Mouse (Mus musculus): ENCODE measurements around the gene Trpv2. TPM values are rescaled to one million over a fixed set of nuclear protein-coding genes. Genes with fewer than 3 reads are reported as not detected.

Gene Trpv2
- total RNA-seq, 4 experiments from 2014 or later = 14.5 to 15.9 (median 15.1) TPM

GRCm38 (mm10) chr11:62603312-62604056, 29.2 kb downstream of the Trpv2 start:
- DNase-seq (ENCODE audit: low spot score in 2 of 2) = no peak

GRCm38 (mm10) chr11:62604123-62604706, 29.9 kb downstream of the Trpv2 start:
- DNase-seq (ENCODE audit: low spot score in 2 of 2) = no peak

- DNase-seq (ENCODE audit: low spot score in 2 of 2) = no peak
Observed at GRCm38 (mm10) chr11:62604886-62605618, 30.8 kb downstream of the Trpv2 start.

GRCm38 (mm10) chr11:62605619-62606298, 31.5 kb downstream of the Trpv2 start:
- no peak for DNase-seq (ENCODE audit: low spot score in 2 of 2)

GRCm38 (mm10) chr11:62606299-62607169, 32.2 kb downstream of the Trpv2 start:
- DNase-seq (ENCODE audit: low spot score in 2 of 2) = no peak

DNA sequence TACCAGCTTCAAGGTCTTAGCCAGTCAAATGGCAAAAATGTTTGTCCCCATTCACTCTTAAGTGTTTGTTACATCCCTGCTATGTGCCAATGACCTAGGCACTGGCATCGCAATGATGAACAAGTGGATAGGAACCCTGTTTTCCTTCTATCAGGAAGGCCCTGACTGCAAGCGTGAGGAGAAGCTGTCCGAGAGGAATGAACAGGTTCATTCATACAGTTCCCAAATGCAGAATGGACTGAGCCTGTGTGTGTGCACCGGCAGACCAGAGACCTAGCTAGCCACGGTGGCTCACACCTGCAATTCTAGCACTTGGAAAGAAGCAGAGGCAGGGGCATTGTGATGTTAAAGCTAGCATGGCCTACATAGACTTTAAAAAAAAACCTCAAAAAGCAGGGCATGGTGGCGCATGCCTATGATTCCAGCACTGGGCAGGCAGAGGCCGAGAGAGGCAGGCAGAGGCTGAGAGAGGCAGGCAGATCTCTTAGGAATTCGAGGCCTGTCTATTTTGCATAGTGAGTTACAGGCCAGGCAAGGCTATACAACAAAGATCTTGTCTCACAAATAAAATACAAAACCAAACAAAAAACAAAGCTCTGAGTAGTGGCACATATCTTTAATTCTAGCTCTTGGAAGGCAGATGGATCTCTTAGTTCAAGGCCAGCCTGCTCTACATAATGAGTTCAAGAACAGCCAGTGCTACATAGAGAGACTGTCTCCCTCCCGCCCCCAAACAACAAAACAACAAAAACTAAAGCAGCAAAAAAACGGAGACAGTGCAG, 33.1 kb downstream of the Trpv2 start:
- no peak for DNase-seq (ENCODE audit: low spot score in 2 of 2)

DNA sequence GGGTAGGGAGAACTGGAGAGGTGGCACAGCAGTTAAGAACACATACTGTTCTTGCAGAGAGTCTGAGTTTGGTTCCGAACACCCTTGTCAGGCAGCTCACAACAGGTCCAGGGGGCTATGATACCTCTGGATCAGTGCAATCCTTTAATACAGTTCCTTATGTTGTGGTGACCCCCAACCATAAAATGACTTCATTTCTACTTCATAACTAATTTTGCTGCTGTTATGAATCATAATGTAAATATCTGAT, 33.6 kb downstream of the Trpv2 start:
- no peak for DNase-seq (ENCODE audit: low spot score in 2 of 2)

- DNase-seq (ENCODE audit: low spot score in 2 of 2) = no peak
Observed at GRCm38 (mm10) chr11:62608826-62609675, 34.8 kb downstream of the Trpv2 start.

DNA sequence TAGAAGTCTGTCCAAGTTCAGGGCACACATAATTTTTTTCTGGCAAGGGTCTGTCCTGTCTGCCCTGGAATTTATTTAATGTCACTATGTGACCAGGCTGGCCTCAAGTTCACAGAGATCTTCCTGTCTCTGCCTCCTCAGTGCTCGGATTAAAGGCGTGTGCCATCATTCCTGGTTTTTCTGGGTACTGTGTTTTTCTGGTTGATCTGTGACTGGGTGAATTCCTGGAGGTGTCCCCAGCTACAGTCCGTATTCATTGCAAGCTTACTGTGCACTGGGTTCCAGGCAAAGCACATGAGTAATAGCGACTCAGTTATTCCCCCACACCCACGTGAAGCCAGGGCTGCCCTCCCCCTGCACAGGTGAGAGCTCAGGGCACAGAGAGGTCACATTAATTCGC, 36.0 kb downstream of the Trpv2 start:
- no peak for DNase-seq (ENCODE audit: low spot score in 2 of 2)

GRCm38 (mm10) chr11:62612604-62613003, 38.3 kb downstream of the Trpv2 start:
- no peak for DNase-seq (ENCODE audit: low spot score in 2 of 2)

DNA sequence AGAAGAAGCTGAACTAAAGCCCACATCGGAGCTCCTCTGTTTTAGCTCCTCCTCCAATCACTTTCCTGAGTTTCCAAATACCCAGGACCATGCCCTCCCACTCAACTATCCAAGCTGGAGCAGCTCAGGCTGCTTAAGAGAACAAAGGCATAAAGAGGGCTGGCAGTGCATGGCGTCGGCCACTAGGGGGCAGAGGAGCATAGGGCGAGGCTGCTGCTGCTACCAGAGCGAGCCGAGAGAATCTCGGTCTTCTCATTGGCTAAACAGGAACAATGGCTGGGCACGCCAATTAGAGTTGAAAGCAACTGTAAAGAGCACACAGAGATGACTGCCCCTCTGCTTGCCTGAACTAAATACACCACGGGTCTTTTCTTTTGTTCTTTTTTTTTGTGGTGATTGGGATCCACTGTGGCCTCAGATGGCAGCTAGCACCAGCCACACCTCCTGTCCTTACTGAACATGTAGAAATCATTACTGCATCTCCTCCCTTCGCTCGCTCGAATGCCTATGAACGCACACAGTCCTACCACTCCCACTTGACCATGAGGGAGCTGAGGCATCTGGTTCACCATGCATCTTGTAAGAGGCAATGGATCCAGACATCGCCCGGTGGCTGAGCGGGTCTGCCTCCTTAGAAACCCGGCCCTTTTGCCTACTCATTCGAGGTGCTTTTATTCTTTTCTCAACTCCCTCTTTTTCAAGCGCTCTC, 39.5 kb downstream of the Trpv2 start:
- DNase-seq (ENCODE audit: low spot score in 2 of 2) = peak; percentile 88 to 94

DNA sequence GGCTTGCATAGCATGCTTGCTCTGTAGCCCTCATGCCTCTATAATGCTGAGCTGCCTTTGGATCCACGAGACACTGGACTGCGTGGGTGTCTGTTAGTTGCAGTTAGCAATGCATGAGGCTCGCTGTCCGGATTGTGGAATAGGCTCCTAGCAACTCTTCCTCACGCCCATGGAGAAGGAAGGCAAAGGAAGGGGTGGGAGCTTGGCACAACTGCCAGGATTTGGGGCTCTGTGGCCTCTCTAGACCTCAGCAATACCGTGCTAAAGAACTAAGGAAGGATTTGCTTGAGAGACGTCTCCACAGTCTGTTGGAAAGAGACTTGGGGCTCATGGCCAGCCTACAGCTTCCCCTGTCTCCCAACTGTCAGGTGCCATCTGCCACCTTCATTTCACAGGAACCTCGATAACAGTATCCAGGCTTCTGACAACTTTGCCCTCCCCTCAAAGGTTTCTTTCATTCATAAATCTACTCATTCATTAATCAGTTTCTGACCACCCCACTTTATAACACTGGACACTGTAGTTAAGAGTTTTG, 40.7 kb downstream of the Trpv2 start:
- no peak for DNase-seq (ENCODE audit: low spot score in 2 of 2)

DNA sequence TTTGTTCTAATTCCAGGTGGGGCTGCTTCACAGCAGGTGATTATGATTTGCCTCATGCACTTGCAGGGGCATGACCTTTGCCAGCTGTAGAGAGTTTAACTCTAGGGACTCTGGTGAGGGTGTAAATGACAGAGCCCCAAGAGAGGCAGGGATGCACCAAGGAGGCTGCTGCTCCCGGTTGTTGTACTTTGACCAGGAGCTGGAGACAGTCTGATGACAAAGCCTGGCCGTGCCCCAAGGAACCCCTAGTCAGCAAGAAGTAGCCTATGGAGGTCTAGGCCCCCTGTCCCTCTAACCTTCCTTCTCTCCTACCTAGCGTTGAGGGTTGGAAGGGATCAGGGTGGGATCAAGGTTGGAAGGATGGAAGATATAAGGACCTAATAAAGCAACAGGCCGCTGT, 41.2 kb downstream of the Trpv2 start:
- no peak for DNase-seq (ENCODE audit: low spot score in 2 of 2)

DNA sequence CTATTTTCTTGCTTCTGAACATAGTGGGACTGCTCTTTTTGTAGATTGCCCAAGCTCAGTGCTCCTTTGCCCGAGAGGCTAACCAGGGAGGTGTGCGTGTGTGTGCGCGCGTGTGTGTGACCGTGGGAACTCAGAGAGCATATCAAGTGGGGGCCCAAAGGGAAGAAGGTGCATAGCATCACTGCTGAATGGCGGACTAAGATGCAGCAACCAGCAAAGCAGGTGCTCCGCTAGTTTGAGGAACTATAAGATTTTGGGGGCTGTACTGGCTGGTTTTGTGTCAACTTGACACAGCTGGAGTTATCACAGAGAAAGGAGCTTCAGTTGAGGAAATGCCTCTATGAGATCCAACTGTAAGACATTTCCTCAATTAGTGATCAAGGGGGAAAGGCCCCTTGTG, 46.8 kb downstream of the Trpv2 start:
- DNase-seq (ENCODE audit: low spot score in 2 of 2) = no peak

DNA sequence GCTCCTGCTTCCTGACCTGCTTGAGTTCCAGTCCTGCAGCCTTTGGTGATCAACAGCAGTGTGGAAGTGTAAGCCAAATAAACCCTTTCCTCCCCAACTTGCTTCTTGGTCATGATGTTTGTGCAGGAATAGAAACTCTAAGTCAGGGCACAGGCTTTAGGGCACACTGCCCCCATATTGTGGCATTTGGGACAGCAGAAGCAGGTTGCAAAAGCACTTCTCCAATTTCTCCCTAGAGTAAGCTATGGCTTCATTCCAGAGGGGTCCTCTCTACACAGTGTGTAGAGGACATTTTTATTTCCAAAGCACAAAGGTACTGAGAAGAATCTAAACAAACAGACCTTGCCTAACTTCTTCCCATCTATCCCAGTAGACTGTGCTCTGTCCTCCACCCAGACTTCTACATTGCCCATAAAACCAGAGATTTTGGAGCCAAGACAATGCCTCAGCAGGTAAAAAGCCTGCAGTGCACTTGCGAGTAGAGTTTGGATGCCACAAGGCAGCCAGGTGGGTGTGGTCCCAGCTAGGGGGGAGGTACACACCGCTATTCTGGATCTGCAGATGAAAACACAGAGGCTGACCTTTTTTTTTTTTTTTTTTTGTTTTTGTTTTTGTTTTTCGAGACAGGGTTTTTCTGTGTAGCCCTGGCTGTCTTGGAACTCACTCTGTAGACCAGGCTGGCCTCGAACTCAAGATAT, 47.4 kb downstream of the Trpv2 start:
- DNase-seq (ENCODE audit: low spot score in 2 of 2) = no peak

DNA sequence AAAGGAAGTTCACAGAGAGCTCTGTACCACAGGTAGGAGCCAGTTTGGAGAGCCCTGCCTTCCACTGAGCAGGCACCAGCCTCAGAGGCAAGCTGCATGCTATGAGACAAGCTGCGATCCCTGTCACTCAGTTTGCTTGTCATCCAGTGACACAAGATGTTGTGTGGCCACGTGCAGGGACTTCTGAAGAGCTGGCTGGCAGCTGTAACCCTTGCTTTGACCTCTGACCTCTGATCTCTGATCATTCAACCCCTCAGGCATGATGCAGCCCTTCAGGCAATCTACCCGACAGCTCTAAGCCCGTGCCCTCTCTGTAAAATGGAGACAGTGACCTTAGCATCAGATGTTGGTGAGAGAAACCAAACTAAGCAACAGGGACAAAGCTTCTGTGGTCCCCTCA, 48.6 kb downstream of the Trpv2 start:
- no peak for DNase-seq (ENCODE audit: low spot score in 2 of 2)

GRCm38 (mm10) chr11:62624341-62625291, 50.3 kb downstream of the Trpv2 start:
- peak; percentile 72 to 77 for DNase-seq (ENCODE audit: low spot score in 2 of 2)

All from layer of hippocampus, adult 8-10 months (tissue).